Mouse (Mus musculus) ES-Bruce4 (cell line): ENCODE results near the gene Rnf144b. TPM values are rescaled to one million over a fixed set of nuclear protein-coding genes. Genes with fewer than 3 reads are reported as not detected.
A peak's percentile ranks its signal among the peaks of the same experiment; 100 is the strongest.

Experiments used
- H3K27ac ChIP-seq: 2 replicates; pipeline ENCODE4 v1.5.1; 2012; ENCODE audit warnings: low read length, inconsistent platforms; ENCODE audit not compliant: insufficient read depth
- H3K27me3 ChIP-seq: 2 replicates; pipeline ENCODE4 v1.6.1; 2012; ENCODE audit warnings: mild to moderate bottlenecking, low read length, inconsistent platforms; ENCODE audit not compliant: control insufficient read depth, poor library complexity, insufficient read depth, severe bottlenecking
- H3K36me3 ChIP-seq: 2 replicates; pipeline ENCODE4 v1.6.1; 2012; ENCODE audit warnings: inconsistent platforms, mild to moderate bottlenecking, low read length, moderate library complexity; ENCODE audit not compliant: control insufficient read depth, poor library complexity, insufficient read depth, severe bottlenecking
- H3K4me1 ChIP-seq: one replicate; pipeline ENCODE4 v1.8.1; 2011; ENCODE audit warnings: low read length; ENCODE audit not compliant: control insufficient read depth, insufficient read depth
- H3K4me3 ChIP-seq: 2 replicates; pipeline ENCODE4 v1.5.1; 2011; ENCODE audit warnings: low read depth, mild to moderate bottlenecking, low read length
- H3K9ac ChIP-seq: 2 replicates; pipeline ENCODE4 v1.6.1; 2012; ENCODE audit warnings: low read depth, mild to moderate bottlenecking, inconsistent platforms; ENCODE audit not compliant: poor library complexity, severe bottlenecking
- H3K9me3 ChIP-seq: replicated peaks from 2 replicates; pipeline ENCODE4 v1.6.1; 2012; ENCODE audit warnings: mild to moderate bottlenecking, low read length, inconsistent platforms; ENCODE audit not compliant: control insufficient read depth, poor library complexity, insufficient read depth, severe bottlenecking
- CTCF ChIP-seq: IDR thresholded peaks from one replicate; pipeline ENCODE4 v1.8.1; 2011; ENCODE audit warnings: low read depth, low read length
- EP300 ChIP-seq: IDR thresholded peaks from 2 replicates; pipeline ENCODE4 v1.6.1; 2011; ENCODE audit warnings: low read depth, low read length; ENCODE audit not compliant: insufficient read depth
- POLR2A ChIP-seq: IDR thresholded peaks from one replicate; pipeline ENCODE4 v1.8.1; 2011; ENCODE audit warnings: low read length; ENCODE audit not compliant: insufficient read depth
- polyA plus RNA-seq: library from polyadenylated mRNA; stranded (reverse); fragments of >200 nt; gene quantifications from 2 replicates; pipeline ENCODE4 v1.2.4, GENCODE M21; 2011; ENCODE audit warnings: low read depth; ENCODE audit not compliant: missing spikeins, insufficient read depth, insufficient read length

Gene Rnf144b
- polyA plus RNA-seq, 1 experiment = 1.6 TPM

DNA sequence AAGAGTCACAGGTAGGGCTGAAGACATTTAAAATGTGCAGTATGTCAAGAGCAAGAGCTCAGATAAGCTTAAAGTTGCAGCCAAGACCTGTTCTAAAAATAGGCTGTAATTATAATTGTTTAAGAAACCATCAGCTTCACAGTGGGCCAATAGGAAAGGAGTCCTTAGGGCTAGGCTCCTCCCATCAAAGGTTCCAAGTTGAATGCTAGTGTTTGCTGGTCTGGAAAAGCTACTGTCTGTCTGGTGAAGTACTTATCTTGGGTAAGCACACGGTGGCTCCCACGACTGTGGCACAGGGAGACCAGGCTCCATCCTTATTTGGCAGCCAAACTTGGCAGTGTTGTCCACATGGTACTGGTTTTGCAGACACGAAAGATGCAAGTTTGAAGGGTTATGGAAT lies 9.5 kb upstream of the Rnf144b start:
- no peaks in the 10 kb centered on the region for H3K27me3 ChIP-seq
- H3K9me3 ChIP-seq = no peaks in the 10 kb centered on the region
- no peaks in the 10 kb centered on the region for H3K36me3 ChIP-seq
- TF ChIP-seq EP300 (no peak), CTCF (no peak), POLR2A (no peak)
- H3K27ac ChIP-seq = no peak overlapping the region
- H3K4me3 ChIP-seq = no peak overlapping the region
- H3K9ac ChIP-seq = no peak overlapping the region
- H3K4me1 ChIP-seq = no peaks in the 10 kb centered on the region

DNA sequence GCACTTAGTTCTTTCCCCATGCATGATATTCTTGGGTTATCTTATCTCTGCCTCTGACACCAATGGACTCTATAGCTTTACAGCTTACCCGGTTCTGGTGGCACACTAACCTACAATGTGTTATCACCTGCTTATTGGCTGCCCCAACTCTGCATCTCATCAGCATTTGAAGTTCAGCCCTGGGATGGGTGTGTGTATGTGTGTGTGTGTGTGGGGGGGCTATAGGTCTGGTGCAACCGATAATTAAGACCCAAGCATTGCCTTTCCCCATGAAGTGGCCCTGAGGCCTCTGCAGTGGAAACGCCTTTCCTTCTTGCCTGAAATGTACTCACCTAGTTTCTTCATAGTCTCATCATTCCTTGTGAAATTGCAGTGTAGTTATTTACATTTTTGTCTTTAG lies 6.5 kb upstream of the Rnf144b start:
- H3K4me3 ChIP-seq = no peak overlapping the region
- H3K9ac ChIP-seq = no peak overlapping the region
- no peaks in the 10 kb centered on the region for H3K27me3 ChIP-seq
- H3K27ac ChIP-seq = no peak overlapping the region
- no peaks in the 10 kb centered on the region for H3K4me1 ChIP-seq
- H3K36me3 ChIP-seq = no peaks in the 10 kb centered on the region
- H3K9me3 ChIP-seq = no peaks in the 10 kb centered on the region
- no peak for TF ChIP-seq POLR2A
- TF ChIP-seq EP300 = no peak
- TF ChIP-seq CTCF = no peak

DNA sequence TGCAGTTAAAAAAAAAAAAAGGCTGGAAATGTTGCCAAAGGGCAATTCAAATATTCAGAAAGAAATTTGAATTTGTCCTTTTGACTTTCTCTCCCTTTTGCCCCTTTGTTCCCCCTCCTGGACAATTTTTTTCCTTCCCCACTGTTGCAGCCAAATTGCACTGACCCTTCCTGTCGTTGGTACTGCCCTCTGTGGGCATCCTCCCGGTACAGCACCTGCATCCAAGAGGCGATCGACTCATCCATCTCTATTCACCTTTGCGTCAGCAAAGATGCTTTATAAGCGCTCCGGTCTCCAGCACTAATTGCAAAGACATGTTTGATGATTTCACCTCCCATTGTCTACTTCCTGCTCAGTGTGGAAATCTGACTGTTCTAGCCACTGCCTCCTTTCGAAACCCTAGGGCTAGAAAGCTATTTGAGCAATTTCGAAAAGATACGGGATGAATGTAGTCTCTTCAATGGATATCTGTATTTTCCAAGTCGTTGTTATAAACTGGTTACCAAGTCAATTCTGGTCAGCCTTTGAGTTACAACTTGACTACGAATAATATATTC lies 1.0 kb upstream of the Rnf144b start:
- no peaks in the 10 kb centered on the region for H3K27me3 ChIP-seq
- H3K36me3 ChIP-seq = no peaks in the 10 kb centered on the region
- H3K9me3 ChIP-seq = no peaks in the 10 kb centered on the region
- H3K27ac ChIP-seq = no peak overlapping the region
- H3K4me1 ChIP-seq = peaks cover 3% of the 10 kb centered on the region
- H3K9ac ChIP-seq = no peak overlapping the region
- no peak overlapping the region for H3K4me3 ChIP-seq
- no peak for TF ChIP-seq POLR2A
- TF ChIP-seq EP300 = no peak
- TF ChIP-seq CTCF = peak; percentile 29

DNA sequence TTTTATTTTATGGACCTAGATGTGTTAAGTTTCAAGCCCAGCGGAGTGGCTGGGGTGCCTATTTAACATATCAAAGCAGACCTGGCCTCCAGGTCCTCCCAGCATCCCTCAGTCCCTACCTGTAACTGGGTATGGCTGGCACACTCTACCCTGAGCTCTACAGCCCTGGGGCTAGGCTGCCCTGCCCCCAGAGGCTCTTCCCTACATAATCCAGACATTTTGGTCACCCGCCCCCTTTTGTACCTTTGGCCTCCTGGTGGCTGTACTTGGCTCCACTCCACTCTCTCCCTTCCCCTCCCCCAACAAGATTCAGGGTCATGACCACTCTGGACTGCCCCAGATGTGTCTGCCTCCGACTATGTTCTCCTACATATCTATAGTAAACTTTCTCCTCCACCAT lies 2.0 kb downstream of the Rnf144b start:
- Histone ChIP-seq H3K9ac (no peak overlapping the region), H3K4me3 (no peak overlapping the region), H3K36me3 (no peaks in the 10 kb centered on the region), H3K27me3 (no peaks in the 10 kb centered on the region), H3K27ac (no peak overlapping the region), H3K9me3 (no peaks in the 10 kb centered on the region), H3K4me1 (peaks cover 3% of the 10 kb centered on the region)
- TF ChIP-seq CTCF = no peak
- no peak for TF ChIP-seq POLR2A
- TF ChIP-seq EP300 = 0 out of 2 replicates have a peak, but pooled peaks have one; percentile 9

DNA sequence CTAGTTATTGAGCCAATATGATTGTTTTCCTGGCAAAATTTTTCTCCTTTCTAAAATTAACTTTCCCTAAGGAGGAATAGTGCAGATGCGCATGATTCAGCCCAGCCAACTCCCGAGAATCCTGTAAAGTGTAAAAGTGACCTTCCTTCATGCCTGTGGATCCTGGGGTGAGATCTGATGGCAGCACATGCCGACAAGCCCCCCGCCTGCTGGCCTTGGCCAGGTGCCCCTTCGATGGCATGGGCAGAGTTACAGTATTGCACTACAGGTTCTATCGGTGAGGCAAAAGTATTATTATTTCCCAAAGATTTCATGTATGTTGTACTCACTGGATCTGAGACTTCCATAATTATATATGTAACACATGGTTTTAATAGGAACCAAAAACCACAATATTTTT lies 2.5 kb downstream of the Rnf144b start:
- TF ChIP-seq POLR2A = no peak
- Histone ChIP-seq H3K36me3 (no peaks in the 10 kb centered on the region), H3K4me1 (peaks cover 3% of the 10 kb centered on the region), H3K27ac (no peak overlapping the region), H3K27me3 (no peaks in the 10 kb centered on the region), H3K4me3 (no peak overlapping the region), H3K9me3 (no peaks in the 10 kb centered on the region), H3K9ac (no peak overlapping the region)

DNA sequence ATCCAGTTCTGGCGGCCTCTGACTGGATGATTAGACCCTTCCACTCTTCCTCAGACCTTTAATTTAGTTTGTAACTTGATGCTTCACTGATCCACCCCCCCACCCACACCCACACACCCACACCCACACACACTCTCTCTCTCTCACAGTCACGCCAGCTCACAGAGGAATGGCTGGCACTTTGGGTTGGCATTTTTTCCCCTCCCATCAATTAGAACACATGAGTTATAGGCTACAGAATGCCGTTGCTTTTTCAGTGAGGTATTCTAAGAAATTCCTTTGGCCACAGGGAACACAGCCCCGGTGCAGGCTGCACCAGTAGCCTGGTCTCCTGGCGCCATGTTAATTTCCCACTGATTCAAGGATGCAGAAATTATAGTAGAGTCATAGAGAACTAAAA lies 3.1 kb downstream of the Rnf144b start:
- Histone ChIP-seq H3K9me3 (no peaks in the 10 kb centered on the region), H3K4me3 (no peak overlapping the region), H3K27me3 (no peaks in the 10 kb centered on the region), H3K4me1 (peaks cover 3% of the 10 kb centered on the region), H3K36me3 (no peaks in the 10 kb centered on the region), H3K9ac (no peak overlapping the region), H3K27ac (no peak overlapping the region)
- TF ChIP-seq CTCF = no peak

DNA sequence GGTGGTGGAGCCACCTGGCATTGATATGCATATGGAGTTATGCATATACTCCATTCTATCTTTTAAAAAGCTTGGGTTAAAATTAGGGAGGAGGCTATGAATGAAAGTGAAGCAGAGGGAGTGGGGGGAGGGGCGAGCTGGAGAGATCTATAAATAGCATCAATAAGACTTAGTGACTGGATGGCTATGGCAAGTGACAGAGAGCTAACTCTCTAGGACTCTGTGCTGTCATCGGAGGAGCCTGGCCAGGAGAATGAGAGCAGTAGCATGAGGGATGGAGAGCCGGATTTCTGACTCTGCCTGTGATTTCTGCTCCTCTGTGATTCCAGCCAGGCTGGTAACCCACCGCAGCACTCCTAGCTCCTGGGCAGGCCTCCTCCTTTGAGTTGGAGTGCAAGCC lies 6.6 kb downstream of the Rnf144b start:
- Histone ChIP-seq H3K9me3 (no peaks in the 10 kb centered on the region), H3K9ac (no peak overlapping the region), H3K27ac (no peak overlapping the region), H3K4me1 (peaks cover 3% of the 10 kb centered on the region), H3K36me3 (no peaks in the 10 kb centered on the region), H3K27me3 (no peaks in the 10 kb centered on the region), H3K4me3 (no peak overlapping the region)
- no peak for TF ChIP-seq CTCF
- no peak for TF ChIP-seq POLR2A
- TF ChIP-seq EP300 = no peak
